Mouse (Mus musculus): ENCODE results near the gene Amdhd2. TPM values are rescaled to one million over a fixed set of nuclear protein-coding genes. Genes with fewer than 3 reads are reported as not detected.
"Not testable (repeated sequence)": the region's sequence is repeated elsewhere in the genome, so short reads cannot be mapped to it uniquely, and the experiment has no call there.

The Amdhd2 gene
- polyA plus RNA-seq, 1 experiment from 2014 or later = 50.0 TPM

- DNase-seq (ENCODE audit: low spot score) = peak; percentile 96
- Histone ChIP-seq H3K9me3 (no peaks in the 10 kb centered on the region), H3K4me3 (peak overlapping the region; percentile 94), H3K4me1 (replicated peaks) (peaks cover 16% of the 10 kb centered on the region), H3K27ac (peak overlapping the region; percentile 94), H3K27me3 (ENCODE audit: insufficient read depth, poor library complexity, severe bottlenecking) (no peaks in the 10 kb centered on the region), H3K36me3 (no peaks in the 10 kb centered on the region)
- under 1% methylated on average over 57 of the region's 57 CpGs for WGBS
Observed at GRCm38 (mm10) chr17:24141425-24141920, 22.1 kb downstream of the Amdhd2 start.

GRCm38 (mm10) chr17:24140845-24141424 lies 22.6 kb downstream of the Amdhd2 start:
- no peaks in the 10 kb centered on the region for H3K27me3 ChIP-seq (ENCODE audit: insufficient read depth, poor library complexity, severe bottlenecking)
- H3K4me1 ChIP-seq (replicated peaks) = peaks cover 16% of the 10 kb centered on the region
- DNase-seq (ENCODE audit: low spot score) = no peak
- peak overlapping the region; percentile 94 for H3K27ac ChIP-seq
- H3K4me3 ChIP-seq = peak overlapping the region; percentile 94
- no peaks in the 10 kb centered on the region for H3K36me3 ChIP-seq
- no peaks in the 10 kb centered on the region for H3K9me3 ChIP-seq
- 1% methylated on average over 43 of the region's 43 CpGs for WGBS

GRCm38 (mm10) chr17:24139968-24140367 lies 23.6 kb downstream of the Amdhd2 start:
- Histone ChIP-seq H3K4me1 (replicated peaks) (peaks cover 16% of the 10 kb centered on the region), H3K36me3 (no peaks in the 10 kb centered on the region), H3K9me3 (no peaks in the 10 kb centered on the region), H3K27ac (no peak overlapping the region), H3K4me3 (peak overlapping the region; percentile 94), H3K27me3 (ENCODE audit: insufficient read depth, poor library complexity, severe bottlenecking) (no peaks in the 10 kb centered on the region)
- DNase-seq (ENCODE audit: low spot score) = no peak
- 92% methylated on average over 4 of the region's 4 CpGs for WGBS

- 90% methylated on average over 3 of the region's 3 CpGs for WGBS
- Histone ChIP-seq H3K9me3 (no peaks in the 10 kb centered on the region), H3K4me3 (no peak overlapping the region), H3K36me3 (no peaks in the 10 kb centered on the region), H3K27ac (no peak overlapping the region), H3K27me3 (ENCODE audit: insufficient read depth, poor library complexity, severe bottlenecking) (no peaks in the 10 kb centered on the region), H3K4me1 (replicated peaks) (peaks cover 16% of the 10 kb centered on the region)
- DNase-seq (ENCODE audit: low spot score) = no peak
Observed at GRCm38 (mm10) chr17:24139256-24139655, 24.3 kb downstream of the Amdhd2 start.

- Histone ChIP-seq H3K27ac (no peak overlapping the region), H3K9me3 (no peaks in the 10 kb centered on the region), H3K4me3 (no peak overlapping the region), H3K4me1 (replicated peaks) (peaks cover 16% of the 10 kb centered on the region), H3K27me3 (ENCODE audit: insufficient read depth, poor library complexity, severe bottlenecking) (no peaks in the 10 kb centered on the region), H3K36me3 (no peaks in the 10 kb centered on the region; the same call in 1 of the 2 replicates)
- DNase-seq (ENCODE audit: low spot score) = no peak
- WGBS = 86% methylated on average over 2 of the region's 2 CpGs
Observed at GRCm38 (mm10) chr17:24137226-24137880, 26.2 kb downstream of the Amdhd2 start.

GRCm38 (mm10) chr17:24134062-24134461 lies 29.5 kb downstream of the Amdhd2 start:
- Histone ChIP-seq H3K4me1 (replicated peaks) (no peaks in the 10 kb centered on the region), H3K36me3 (no peaks in the 10 kb centered on the region; the same call in 1 of the 2 replicates), H3K4me3 (no peak overlapping the region), H3K27me3 (ENCODE audit: insufficient read depth, poor library complexity, severe bottlenecking) (no peaks in the 10 kb centered on the region), H3K9me3 (no peaks in the 10 kb centered on the region), H3K27ac (no peak overlapping the region)
- no peak for DNase-seq (ENCODE audit: low spot score)

- WGBS = 91% methylated on average over 4 of the region's 4 CpGs
- not testable (repeated sequence) for H3K27me3 ChIP-seq (ENCODE audit: insufficient read depth, poor library complexity, severe bottlenecking); H3K9me3 ChIP-seq; H3K36me3 ChIP-seq; H3K27ac ChIP-seq; H3K4me3 ChIP-seq; DNase-seq (ENCODE audit: low spot score); H3K4me1 ChIP-seq (replicated peaks)
Observed at GRCm38 (mm10) chr17:24132919-24133318, 30.6 kb downstream of the Amdhd2 start.

- H3K36me3 ChIP-seq = no peaks in the 10 kb centered on the region; the same call in 1 of the 2 replicates
- no peak overlapping the region for H3K4me3 ChIP-seq
- H3K4me1 ChIP-seq (replicated peaks) = no peaks in the 10 kb centered on the region
- DNase-seq (ENCODE audit: low spot score) = no peak
- no peak overlapping the region for H3K27ac ChIP-seq
- no peaks in the 10 kb centered on the region for H3K27me3 ChIP-seq (ENCODE audit: insufficient read depth, poor library complexity, severe bottlenecking)
- WGBS = 89% methylated on average over 3 of the region's 3 CpGs
- H3K9me3 ChIP-seq = no peaks in the 10 kb centered on the region
Observed at GRCm38 (mm10) chr17:24131570-24131969, 32.0 kb downstream of the Amdhd2 start.

- H3K36me3 ChIP-seq; H3K4me3 ChIP-seq; H3K27ac ChIP-seq; H3K9me3 ChIP-seq; H3K27me3 ChIP-seq (ENCODE audit: insufficient read depth, poor library complexity, severe bottlenecking); DNase-seq (ENCODE audit: low spot score); H3K4me1 ChIP-seq (replicated peaks): not testable (repeated sequence)
- 91% methylated on average over 4 of the region's 4 CpGs for WGBS
Observed at GRCm38 (mm10) chr17:24129246-24129645, 34.3 kb downstream of the Amdhd2 start.

- Histone ChIP-seq H3K9me3 (no peaks in the 10 kb centered on the region), H3K4me1 (replicated peaks) (no peaks in the 10 kb centered on the region), H3K27me3 (ENCODE audit: insufficient read depth, poor library complexity, severe bottlenecking) (no peaks in the 10 kb centered on the region), H3K36me3 (no peaks in the 10 kb centered on the region), H3K27ac (no peak overlapping the region), H3K4me3 (no peak overlapping the region)
- no peak for DNase-seq (ENCODE audit: low spot score)
- 86% methylated on average over 1 of the region's 1 CpGs for WGBS
Observed at GRCm38 (mm10) chr17:24127592-24127991, 36.0 kb downstream of the Amdhd2 start.

GRCm38 (mm10) chr17:24126801-24127200 lies 36.8 kb downstream of the Amdhd2 start:
- WGBS = 79% methylated on average over 3 of the region's 3 CpGs
- no peaks in the 10 kb centered on the region for H3K27me3 ChIP-seq (ENCODE audit: insufficient read depth, poor library complexity, severe bottlenecking)
- no peak for DNase-seq (ENCODE audit: low spot score)
- H3K4me3 ChIP-seq = no peak overlapping the region
- no peaks in the 10 kb centered on the region for H3K36me3 ChIP-seq
- H3K9me3 ChIP-seq = no peaks in the 10 kb centered on the region
- H3K4me1 ChIP-seq (replicated peaks) = no peaks in the 10 kb centered on the region
- no peak overlapping the region for H3K27ac ChIP-seq

GRCm38 (mm10) chr17:24119446-24119845 lies 44.1 kb downstream of the Amdhd2 start:
- no peak overlapping the region for H3K27ac ChIP-seq
- no peak overlapping the region for H3K4me3 ChIP-seq
- no peaks in the 10 kb centered on the region for H3K9me3 ChIP-seq
- DNase-seq (ENCODE audit: low spot score) = no peak
- 92% methylated on average over 3 of the region's 3 CpGs for WGBS
- H3K4me1 ChIP-seq (replicated peaks) = no peaks in the 10 kb centered on the region
- no peaks in the 10 kb centered on the region for H3K27me3 ChIP-seq (ENCODE audit: insufficient read depth, poor library complexity, severe bottlenecking)
- 0 out of 2 replicates have a peak, but pooled peaks cover 3% of the 10 kb centered on the region for H3K36me3 ChIP-seq

GRCm38 (mm10) chr17:24113031-24113430 lies 50.5 kb downstream of the Amdhd2 start:
- WGBS = 84% methylated on average over 4 of the region's 4 CpGs
- H3K27me3 ChIP-seq (ENCODE audit: insufficient read depth, poor library complexity, severe bottlenecking) = no peaks in the 10 kb centered on the region
- H3K27ac ChIP-seq = no peak overlapping the region
- H3K9me3 ChIP-seq = no peaks in the 10 kb centered on the region
- H3K4me3 ChIP-seq = no peak overlapping the region
- no peak for DNase-seq (ENCODE audit: low spot score)
- no peaks in the 10 kb centered on the region for H3K4me1 ChIP-seq (replicated peaks)
- H3K36me3 ChIP-seq = peaks cover 27% of the 10 kb centered on the region
